Mouse (Mus musculus) MEL (cell line): ENCODE measurements around the gene Mark1.

Experiments used
- CTCF ChIP-seq, 3 experiments: IDR thresholded peaks in 2 of 3; conservative IDR thresholded peaks in 1 of 3; 2 replicates each; pipeline ENCODE4 v1.5.1; 2011 to 2012; ENCODE audit warnings: low read length in 3 of 3, low read depth in 2 of 3, mild to moderate bottlenecking in 2 of 3, improper control_type of control experiment in 1 of 3, inconsistent platforms in 1 of 3, mixed read lengths in 1 of 3, moderate library complexity in 1 of 3; ENCODE audit not compliant: control insufficient read depth in 1 of 3, insufficient read depth in 1 of 3, poor library complexity in 1 of 3, severe bottlenecking in 1 of 3
- E2F4 ChIP-seq: IDR thresholded peaks from 2 replicates; pipeline ENCODE4 v1.6.1; 2011; ENCODE audit warnings: low read depth, low read length, improper control_type of control experiment, borderline replicate concordance
- EP300 ChIP-seq, 2 experiments: IDR thresholded peaks; 2 replicates each; pipeline ENCODE4 v1.6.1; 2011; ENCODE audit warnings: improper control_type of control experiment in 2 of 2, low read length in 2 of 2, low read depth in 1 of 2, mild to moderate bottlenecking in 1 of 2
- POLR2A ChIP-seq, 2 experiments: IDR thresholded peaks; 2 replicates each; pipeline ENCODE4 v1.6.1; 2011 to 2012; ENCODE audit warnings: low read length in 2 of 2, mild to moderate bottlenecking in 2 of 2, control low read depth in 1 of 2, improper control_type of control experiment in 1 of 2, low read depth in 1 of 2, moderate library complexity in 1 of 2; ENCODE audit not compliant: control insufficient read depth in 1 of 2, insufficient read depth in 1 of 2, poor library complexity in 1 of 2
- POLR2AphosphoS2 ChIP-seq: IDR thresholded peaks from 2 replicates; pipeline ENCODE4 v1.6.1; 2011; ENCODE audit warnings: low read length, improper control_type of control experiment
- POLR2AphosphoS5 ChIP-seq: IDR thresholded peaks from 2 replicates; pipeline ENCODE4 v1.6.1; 2012; ENCODE audit warnings: low read depth, borderline replicate concordance, mild to moderate bottlenecking, inconsistent platforms, low read length, moderate library complexity, mixed read lengths
- TCF12 ChIP-seq: IDR thresholded peaks from 2 replicates; pipeline ENCODE4 v1.6.1; 2014; ENCODE audit warnings: low read depth, mild to moderate bottlenecking, inconsistent platforms, low read length, improper control_type of control experiment, moderate library complexity
- ZKSCAN1 ChIP-seq: IDR thresholded peaks from 2 replicates; pipeline ENCODE4 v1.6.1; 2012; ENCODE audit warnings: low read depth, mild to moderate bottlenecking, inconsistent platforms, low read length, improper control_type of control experiment, moderate library complexity
- ZMIZ1 ChIP-seq: IDR thresholded peaks from 2 replicates; pipeline ENCODE4 v1.6.1; 2012; ENCODE audit warnings: low read depth, mild to moderate bottlenecking, inconsistent platforms, low read length, improper control_type of control experiment, moderate library complexity

GRCm38 (mm10) chr1:185047516-185048247 is 48.3 kb upstream of the Mark1 start:
- TF ChIP-seq EP300 (IDR thresholded peaks at IDR 0.05; ENCODE audit: low read depth in 1 of 2, low read length in 2 of 2), result no peak
- TF ChIP-seq ZMIZ1, result no peak
- no peak for TF ChIP-seq POLR2A (IDR thresholded peaks at IDR 0.05; ENCODE audit: control insufficient read depth in 1 of 2, insufficient read depth in 1 of 2, low read depth in 1 of 2, low read length in 2 of 2, poor library complexity in 1 of 2)
- no peak for TF ChIP-seq CTCF (IDR thresholded peaks at IDR 0.05 in 2 of 3, conservative IDR thresholded peaks at IDR 0.05 in 1 of 3; ENCODE audit: control insufficient read depth in 1 of 3, insufficient read depth in 1 of 3, low read depth in 2 of 3, low read length in 3 of 3, poor library complexity in 1 of 3, severe bottlenecking in 1 of 3)
- TF ChIP-seq ZKSCAN1, result no peak
- no peak for TF ChIP-seq POLR2AphosphoS5
- no peak for TF ChIP-seq POLR2AphosphoS2
- TF ChIP-seq TCF12, result no peak
- TF ChIP-seq E2F4, result no peak
